Mouse (Mus musculus): ENCODE measurements around the gene Morf4l2. TPM values are rescaled to one million over a fixed set of nuclear protein-coding genes. Genes with fewer than 3 reads are reported as not detected.
"Not testable (repeated sequence)": the region's sequence is repeated elsewhere in the genome, so short reads cannot be mapped to it uniquely, and the experiment has no call there.

Morf4l2 gene
- 100 to 1,000 TPM; 374 to 393 TPM for total RNA-seq (2021)

DNA sequence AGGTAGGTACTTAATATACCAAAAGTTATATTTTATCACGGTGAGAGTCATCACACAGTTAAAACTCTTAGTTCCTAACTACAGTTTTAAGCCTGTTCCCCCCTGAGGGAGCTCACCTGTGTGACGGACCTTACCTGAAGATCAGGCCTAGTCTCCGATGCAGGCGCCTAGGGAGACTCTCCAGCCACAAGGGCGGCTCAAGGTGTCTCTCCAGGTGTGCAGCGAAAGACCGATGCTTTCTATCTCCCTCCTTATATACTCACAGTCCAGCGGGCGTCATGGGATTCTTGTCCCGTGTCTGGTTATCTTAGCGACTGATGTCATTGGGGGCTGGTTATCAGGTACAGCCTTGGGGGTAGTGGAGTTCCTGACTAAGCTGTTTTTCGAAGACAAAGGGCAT lies at the start of gene Morf4l2:
TSS of gene Morf4l2 (minus strand) at position 232 of the 400 bp plus-strand sequence.
- DNase-seq (ENCODE audit: extremely low spot score in 1 of 2, low spot score in 1 of 2), result no peak

DNA sequence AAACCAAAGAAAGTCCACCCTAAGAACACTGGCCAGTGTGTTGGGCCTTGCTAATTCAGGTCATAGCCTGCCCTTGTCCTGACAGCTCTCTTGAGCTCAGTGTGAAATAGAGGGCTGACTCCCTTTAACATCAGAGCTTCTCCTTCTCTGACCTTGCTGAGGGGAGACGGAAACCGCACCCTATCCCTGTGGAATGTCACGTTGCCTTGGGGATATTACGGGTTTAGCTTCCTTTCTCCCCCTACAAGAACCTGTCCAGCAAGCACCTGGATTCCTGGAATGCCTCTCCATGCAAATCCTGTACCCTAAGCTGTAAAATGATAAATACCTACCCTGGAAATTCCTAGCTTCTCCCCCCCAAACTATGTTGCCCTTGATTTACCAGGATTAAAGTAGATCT lies 46.0 kb upstream of the Morf4l2 start:
- no peak for DNase-seq (ENCODE audit: extremely low spot score in 1 of 2, low spot score in 1 of 2)

DNA sequence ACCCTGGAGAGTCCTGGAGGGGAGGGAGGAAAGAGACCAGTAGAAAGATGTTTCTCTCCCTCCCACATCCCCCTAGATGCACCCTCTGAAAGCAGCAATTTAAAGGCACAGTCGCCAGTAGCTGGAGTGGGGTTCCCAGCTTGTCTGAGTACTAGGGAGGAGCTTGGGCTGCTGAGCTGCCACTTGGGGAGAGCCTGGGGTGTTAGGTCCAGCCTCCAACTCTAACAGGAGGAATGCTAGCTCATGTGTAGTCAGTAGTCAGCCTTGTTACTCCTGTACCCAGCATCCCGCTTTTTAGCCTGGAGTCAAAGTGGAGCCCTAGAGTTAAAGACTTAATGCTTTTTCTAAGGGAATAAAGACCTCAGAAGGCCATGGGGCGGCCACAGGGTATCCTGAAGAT lies 36.6 kb upstream of the Morf4l2 start, which contains the start of gene Glra4:
TSS of gene Glra4 (minus strand) at position 101 of the 400 bp plus-strand sequence.
- DNase-seq (ENCODE audit: extremely low spot score in 1 of 2, low spot score in 1 of 2), result no peak

DNA sequence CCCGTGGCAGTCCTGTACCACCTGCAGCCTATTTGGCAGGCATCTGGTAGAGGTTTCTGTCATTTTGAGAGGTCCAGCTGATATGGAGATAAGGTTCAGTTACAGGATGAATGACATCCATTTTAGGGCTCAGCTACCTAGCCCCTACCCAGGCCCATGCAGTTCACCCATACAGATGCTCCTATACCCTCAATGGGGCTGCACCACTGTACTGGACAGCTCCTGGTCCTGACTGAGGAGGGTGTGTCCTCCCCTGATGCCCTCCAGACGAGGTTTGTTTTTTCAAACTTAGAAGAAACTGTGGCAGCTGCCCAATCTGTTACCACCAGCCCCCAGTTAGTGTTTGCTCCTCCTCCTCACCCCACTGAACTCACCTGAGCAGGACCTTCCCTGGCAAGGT lies 35.8 kb upstream of the Morf4l2 start:
- DNase-seq (ENCODE audit: extremely low spot score in 1 of 2, low spot score in 1 of 2), result no peak

DNA sequence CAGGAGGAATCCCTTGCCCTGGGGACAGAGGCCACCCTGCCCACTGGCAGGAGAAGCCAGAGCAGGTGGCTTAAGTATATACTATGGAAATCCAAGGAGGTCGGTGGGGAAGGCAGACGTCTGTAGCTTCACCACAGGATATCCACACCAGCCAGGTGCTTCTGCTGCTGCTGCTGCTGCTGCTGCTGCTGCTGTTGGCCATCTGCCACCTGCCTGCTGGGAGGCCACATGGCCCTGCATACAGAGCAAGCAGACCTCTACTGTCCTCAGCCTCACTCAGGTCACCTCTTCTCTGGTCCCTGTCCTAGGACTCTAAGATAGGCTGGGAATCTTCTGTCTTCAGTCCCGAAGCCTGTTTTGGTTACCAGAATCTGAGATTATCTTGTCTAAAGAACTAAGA lies 34.6 kb upstream of the Morf4l2 start:
- DNase-seq (ENCODE audit: extremely low spot score in 1 of 2, low spot score in 1 of 2), result no peak

DNA sequence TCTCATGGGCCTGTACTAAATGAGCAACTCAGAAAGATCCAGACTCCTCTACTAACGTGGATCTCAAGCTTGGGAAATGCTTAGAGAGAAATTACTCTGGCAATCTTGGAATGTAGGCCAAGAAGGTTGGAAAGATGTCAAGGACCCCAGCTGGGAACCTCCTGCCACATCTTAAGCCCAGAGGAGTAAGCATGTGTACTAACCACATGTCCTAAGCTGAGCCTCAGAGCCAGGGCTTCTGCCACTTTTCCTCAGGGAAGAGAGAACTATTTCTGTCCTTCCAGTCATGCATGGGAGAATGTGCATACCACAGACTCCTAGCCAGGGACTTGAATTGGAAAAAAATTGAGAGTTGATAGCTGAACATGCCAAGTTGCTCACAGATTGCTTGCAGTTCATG lies 29.5 kb upstream of the Morf4l2 start:
- no peak for DNase-seq (ENCODE audit: extremely low spot score in 1 of 2, low spot score in 1 of 2)

DNA sequence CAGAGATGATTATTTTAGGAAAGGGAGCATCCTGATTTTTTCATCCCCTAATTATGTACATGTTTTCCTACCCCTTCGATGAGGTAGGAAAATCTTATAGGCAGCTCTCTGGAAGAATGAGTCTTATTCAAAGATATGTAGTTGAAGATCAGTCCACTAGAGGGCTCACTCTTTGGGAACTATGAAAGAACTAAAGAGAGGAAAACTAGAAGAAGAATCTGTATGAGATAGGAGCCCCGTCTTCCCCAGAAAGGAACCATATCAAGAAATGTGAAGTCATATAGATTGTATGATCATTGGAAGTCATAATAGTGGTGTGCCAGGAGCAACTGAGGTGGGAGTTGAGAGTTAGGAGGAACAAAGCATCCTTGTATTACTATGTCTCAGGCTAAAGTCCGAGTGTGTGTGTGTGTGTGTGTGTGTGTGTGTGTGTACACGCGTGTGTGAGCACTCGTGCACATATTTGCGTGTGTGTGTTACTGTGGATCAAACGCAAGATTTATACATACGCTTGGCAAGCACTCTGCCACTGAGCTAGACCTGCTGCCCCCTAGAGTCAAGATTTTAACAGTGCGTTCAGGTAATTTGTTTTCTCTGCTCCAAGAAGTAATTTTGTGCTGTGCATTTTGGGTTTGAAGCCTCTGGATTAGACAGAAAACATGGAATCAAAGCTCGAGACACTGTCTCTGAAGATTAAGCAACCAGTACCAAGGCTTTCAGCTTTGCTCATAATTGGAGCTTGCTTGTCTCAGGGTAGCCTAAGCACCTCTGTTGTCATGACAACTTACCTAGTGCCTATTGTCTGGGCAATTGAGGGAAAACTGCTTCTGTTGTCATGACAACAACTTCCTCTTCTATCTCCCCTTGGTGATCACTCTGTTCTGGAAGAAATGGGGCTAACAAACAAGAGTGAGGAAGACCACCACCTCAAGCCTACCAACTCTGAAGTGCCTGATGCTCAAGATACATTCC lies 17.9 kb upstream of the Morf4l2 start:
- no peak for DNase-seq (ENCODE audit: extremely low spot score in 1 of 2, low spot score in 1 of 2)

DNA sequence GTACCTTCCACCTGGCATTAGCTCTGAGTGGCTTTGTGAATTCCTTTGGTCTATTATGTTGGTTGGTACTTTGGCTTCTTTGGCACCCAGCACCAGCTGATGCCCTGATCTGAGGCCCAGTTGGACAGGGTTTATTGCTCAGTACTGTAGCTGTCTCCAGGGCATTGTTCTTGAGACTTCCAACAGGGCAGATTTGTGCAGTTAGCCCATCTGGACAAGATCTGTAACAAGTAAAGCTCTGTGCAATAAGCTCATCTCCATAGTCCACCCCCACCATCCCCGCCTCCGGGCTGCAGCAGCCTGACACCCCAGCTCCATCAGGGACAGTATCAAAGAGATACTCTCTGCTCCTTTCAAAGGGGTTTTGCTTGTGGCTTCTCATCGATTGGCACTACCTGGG lies 12.0 kb upstream of the Morf4l2 start:
- DNase-seq (ENCODE audit: extremely low spot score in 1 of 2, low spot score in 1 of 2), result no peak

DNA sequence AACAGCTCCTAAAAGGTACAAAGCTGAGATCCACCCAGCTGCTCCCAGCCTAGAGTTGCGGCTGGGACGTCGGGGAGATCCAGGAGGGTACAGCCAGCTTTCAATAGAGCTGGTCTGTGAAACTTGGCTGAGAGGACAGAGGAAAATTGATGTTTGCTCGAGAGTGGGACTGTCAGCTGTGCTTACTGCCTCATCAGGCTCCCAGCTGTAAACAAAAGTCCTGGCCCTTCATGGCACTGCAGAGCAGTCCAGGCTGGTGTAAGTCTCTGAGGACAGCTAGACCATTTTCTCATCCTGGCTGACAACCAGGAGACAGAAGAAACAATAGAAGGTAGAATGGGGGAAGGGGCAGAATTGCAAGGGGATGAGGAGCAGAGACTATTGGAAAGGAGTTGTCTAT lies 5.8 kb upstream of the Morf4l2 start:
- DNase-seq (ENCODE audit: extremely low spot score in 1 of 2, low spot score in 1 of 2), result no peak

DNA sequence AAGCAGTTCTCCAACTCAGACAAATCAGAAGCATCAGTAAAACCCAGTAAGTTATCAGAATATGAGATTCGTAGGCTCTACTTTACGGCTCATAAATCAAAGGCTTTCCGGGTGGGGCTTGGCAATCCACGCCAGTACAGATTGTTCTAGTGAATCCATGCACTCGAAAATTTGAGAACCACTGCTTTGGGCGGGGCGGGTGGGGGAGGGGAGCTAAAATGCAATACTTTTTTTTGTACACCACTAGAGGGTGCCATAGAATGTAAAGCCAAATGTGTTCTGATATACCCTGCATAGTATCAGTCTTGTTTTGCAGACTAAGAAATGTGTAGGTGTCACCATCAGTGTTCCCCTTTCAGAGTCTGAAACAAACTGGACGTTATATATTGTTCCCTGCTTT lies 1.2 kb upstream of the Morf4l2 start:
- DNase-seq (ENCODE audit: extremely low spot score in 1 of 2, low spot score in 1 of 2), result no peak

DNA sequence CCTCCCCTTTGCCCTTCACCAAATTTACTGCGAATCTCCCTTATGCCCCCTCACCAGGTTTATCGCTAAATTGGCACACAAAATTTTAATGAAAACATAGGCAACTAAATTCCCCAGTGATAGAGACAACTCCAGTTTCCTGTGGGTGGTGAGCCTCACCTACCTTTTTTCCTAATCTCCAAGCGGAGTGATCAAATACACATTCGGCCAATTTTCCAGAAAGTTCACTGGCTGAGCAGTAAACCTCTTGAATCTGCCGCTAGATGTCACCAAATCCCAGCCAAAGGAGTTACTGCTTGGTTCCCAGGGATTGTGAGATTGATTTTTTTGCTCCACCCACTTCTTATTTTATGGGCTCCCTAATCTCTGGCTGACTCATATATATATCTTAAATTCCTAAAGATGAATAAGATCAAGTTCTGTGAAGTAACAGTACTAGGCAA lies 808 bp downstream of the Morf4l2 start:
- DNase-seq (ENCODE audit: extremely low spot score in 1 of 2, low spot score in 1 of 2), result peak in 1 of 2 experiments; percentile 38

DNA sequence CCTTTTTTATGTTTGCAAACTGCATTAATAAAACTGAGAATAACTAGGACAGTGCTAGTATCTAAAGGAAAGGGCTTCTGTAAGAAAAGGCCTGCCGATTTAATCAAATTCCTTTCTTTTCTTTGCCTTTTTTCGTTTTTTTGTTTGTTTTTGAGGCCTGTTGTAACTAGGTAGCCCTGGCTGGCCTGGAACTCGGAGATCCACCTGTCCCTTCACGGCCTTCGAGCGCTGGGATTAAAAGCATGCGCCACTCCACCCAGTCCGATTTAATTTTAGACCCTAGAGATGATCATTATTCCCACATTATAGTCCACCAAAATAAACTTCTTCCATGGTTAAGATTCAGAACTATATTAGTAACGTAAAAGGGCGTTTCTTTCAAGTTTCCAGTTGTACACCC lies 1.2 kb downstream of the Morf4l2 start:
- no peak for DNase-seq (ENCODE audit: extremely low spot score in 1 of 2, low spot score in 1 of 2)

DNA sequence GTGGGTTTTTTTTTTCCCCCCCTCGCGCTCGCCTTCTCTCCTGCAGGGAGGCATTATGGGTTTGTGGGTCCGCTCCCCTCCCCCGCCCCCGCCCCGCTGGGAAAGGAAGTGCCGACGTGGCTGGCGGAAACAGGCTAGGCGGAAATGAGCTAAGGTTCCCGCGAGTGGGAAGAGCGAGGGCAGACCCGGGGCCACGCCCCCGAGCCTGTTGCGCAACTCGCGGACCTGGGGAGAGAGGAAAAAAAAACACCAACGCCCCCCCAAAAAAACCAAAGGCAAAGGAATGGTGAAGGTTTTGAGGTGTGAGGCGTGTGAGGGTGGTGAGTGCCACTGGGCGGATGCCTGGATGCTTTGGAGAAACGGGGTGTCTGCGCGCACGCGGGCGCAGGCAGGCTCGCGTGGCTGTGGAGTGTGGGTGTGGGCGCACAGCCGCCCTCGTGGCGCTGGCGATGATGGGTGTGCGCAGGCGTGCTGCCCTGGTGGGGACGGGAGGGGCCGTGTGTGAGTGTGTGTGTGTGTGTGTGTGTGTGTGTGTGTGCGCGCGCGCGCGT lies 1.8 kb downstream of the Morf4l2 start:
- DNase-seq (ENCODE audit: extremely low spot score in 1 of 2, low spot score in 1 of 2), result peak; percentile 51 to 61

DNA sequence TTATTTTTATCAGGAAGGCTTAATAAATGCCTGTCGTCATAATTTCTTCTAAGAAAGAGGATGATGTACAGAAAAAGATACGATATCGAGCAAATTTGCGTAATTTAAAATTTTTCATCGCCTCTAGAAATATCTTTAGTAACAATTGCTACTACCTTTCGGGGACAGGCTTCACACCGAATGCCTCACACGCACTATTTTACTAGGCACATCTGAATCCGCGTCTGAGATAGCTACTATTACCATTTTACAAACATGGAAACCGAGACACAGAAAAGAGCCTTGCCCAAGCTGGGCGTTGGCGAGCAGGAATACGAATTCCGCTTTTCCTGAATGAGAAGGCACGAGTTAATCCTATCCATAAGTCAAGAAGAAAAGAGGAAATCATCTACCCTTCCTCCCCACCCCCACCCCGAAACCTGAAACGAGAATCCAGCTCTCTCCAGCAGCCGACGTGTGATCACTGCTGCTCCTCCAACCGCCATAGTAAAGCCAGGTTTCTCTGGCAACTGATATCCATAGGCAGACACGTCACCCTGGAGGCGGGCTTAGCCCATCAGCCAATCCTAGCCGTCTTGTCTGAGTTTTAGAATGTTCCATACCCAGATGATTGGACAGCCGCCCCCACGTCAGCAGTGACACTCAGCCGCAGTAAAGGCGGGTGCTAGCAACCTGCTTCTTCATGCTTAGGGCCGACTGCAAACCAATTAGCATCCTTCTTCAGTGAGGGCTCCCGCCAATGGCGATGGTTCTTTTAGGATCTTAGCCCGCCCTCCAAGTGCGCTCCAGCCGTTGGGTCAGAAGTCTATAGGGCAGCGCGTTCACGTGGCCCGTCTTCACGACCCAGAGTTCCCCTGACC lies 2.5 kb downstream of the Morf4l2 start:
- DNase-seq (ENCODE audit: extremely low spot score in 1 of 2, low spot score in 1 of 2), result peak; percentile 69 to 70

DNA sequence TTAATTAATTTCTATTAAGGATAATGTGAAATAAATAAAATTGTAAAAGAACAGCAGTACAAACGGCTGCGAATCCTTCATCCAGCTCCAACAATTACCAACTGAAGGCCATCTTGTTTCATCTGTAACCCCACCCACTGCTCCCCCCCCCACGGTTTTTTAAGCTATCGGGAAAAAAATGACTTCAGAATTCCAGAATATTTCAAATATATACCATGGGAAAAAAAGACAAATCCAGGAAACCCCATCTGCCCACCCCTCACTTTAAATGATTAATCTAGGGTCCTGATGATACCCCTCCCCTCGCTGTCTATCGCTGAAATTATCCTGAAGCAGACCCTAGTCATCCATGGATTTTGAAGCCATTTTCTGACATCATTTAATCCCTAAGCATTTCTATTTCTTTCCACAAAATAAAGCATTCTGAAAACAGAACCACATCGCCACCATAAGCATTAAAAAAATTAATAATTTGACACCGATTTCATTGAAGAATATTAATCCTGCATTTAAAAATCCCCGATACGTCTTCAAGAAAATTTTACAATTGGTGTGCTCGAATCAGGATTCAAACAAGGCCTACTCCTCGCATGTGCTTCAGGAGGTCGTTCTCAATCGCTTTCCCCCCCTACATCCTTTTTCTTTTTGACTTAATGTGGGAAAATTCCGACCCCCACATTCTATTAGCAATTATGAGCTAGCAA lies 3.3 kb downstream of the Morf4l2 start:
- DNase-seq (ENCODE audit: extremely low spot score in 1 of 2, low spot score in 1 of 2), result no peak

DNA sequence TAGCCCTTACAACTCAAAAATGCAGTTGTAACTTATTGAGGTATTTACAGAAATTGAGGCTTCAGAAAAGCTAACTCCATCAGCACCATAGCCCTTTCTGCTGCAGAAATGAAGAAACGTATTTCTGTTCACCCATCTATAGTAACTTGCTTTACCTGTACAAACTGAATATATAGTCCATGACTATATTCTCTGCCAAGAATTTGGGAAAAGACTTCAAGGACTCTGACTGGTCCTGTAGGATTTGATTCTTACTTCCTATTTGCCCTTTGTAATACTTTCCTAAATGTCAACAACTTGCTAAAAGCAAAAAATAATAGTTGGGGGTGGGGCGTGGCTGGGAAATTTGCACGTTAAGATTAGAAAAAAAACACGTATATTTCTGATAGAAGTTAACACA lies 11.5 kb downstream of the Morf4l2 start:
- no peak for DNase-seq (ENCODE audit: extremely low spot score in 1 of 2, low spot score in 1 of 2)

DNA sequence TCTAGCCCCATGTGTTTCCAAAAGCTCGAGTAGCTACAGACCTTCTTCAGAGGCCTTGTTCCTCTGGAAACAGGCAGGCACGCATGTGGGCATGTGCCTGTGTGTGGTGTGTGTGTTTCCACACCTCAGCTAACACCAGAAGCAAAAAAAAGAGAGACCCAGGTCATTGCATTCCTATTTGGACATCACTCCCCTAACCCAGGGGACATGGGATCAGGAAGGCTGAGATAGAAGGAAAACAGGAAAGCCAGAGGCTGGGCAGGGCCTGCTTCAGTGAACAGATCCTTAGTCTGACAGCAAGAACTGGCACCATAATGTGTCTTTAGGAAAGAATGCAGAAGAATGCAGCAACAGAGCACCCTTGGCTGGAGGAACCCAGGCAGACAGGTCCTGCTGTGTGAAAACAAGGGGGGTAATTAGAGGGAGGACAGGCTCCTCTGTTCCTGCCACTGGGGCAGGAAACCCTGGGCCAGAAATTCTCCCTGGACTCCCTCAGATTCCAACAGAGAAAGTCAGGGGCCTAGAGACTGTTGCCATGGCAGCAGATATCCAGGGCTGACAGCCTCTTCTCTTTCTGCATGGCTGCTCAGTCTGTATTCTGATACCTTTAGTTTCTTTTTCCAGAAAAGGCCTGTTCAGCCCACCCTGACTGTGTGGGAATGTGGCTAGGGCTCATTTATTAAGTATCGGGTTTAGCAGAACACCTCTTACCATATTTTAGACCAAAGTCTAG lies 28.6 kb downstream of the Morf4l2 start:
- not testable (repeated sequence) for DNase-seq (ENCODE audit: extremely low spot score in 1 of 2, low spot score in 1 of 2)

DNA sequence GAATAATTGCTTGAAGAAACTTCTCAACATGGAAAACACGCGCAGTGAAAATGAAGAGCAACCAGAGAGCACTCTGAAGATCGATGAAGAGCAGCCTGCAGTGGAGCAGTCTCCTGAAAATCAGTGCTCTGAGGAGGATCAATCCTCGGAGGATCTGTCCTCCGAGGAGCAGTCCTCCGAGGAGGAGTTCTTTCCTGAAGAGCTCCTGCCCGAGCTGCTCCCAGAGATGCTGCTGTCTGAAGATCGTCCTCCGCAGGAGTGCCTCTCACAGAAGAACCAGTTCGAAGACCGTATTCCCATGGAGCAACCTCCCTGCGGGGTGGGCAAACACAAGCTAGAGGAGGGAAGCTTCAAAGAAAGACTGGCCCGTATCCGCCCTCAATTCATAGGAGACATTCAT lies 34.7 kb downstream of the Morf4l2 start:
- no peak for DNase-seq (ENCODE audit: extremely low spot score in 1 of 2, low spot score in 1 of 2)

DNA sequence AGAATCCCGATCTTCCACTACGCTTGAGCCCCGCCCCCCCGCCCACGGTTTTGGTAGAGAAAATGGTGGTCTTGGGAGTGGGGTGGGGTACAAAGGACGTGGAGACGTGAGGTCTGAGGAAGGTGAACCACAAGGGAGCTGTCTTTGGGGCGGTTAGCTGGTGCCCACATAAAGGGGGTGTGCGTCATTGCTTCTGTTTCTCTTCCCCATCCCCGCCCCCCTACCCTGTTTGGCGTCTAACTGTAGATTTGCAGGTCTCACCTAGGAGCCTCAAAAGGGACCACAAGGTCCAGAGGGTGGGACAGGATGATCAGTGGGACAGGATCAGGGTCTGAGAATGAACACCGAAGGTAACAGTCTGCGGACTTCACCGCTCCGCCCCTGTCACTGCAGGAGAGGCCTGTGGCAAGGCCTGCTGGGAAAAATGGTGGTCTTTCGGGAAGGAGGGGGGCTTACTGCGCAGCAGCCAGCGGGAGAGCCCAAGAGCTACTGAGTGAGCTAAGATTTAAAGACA lies 35.3 kb downstream of the Morf4l2 start:
- peak; percentile 22 to 24 for DNase-seq (ENCODE audit: extremely low spot score in 1 of 2, low spot score in 1 of 2)
